Mouse (Mus musculus) granulocyte monocyte progenitor cell, adult 5-6 weeks (primary cell): ENCODE measurements around the gene Insig1. TPM values are rescaled to one million over a fixed set of nuclear protein-coding genes. Genes with fewer than 3 reads are reported as not detected.

ENCODE experiments used
- ATAC-seq: replicated peaks from 2 replicates; pipeline ENCODE4 v1.8.0; 2016; ENCODE audit warnings: mild to moderate bottlenecking, moderate TSS enrichment, inconsistent platforms; ENCODE audit not compliant: poor library complexity, severe bottlenecking
- total RNA-seq, 2 experiments: library from RNA; stranded (forward) in 1 of 2; stranded (reverse) in 1 of 2; fragments of 200-712, 200-1000 nt in 1 of 2; fragments of >200 nt in 1 of 2; fragmentation: Nextera tagmentation in 1 of 2; gene quantifications; 2 replicates each; pipeline ENCODE4 v1.2.3; 2014 to 2017

Gene Insig1
- total RNA-seq (2014; fragmentation: Nextera tagmentation) (10.4 and 12.1 TPM in 2 replicates), total RNA-seq (2017) (32.9 and 34.2 TPM in 2 replicates)

GRCm38 (mm10) chr5:28070828-28071455 is at the start of gene Insig1:
Insig1 (plus strand) TSS chr5:28071363.
- peak; percentile 81 for ATAC-seq

- no peak for ATAC-seq
These were observed 47.7 kb upstream of the Insig1 start for GRCm38 (mm10) chr5:28023452-28023851.

- no peak for ATAC-seq
These were observed 39.5 kb upstream of the Insig1 start for GRCm38 (mm10) chr5:28031577-28032236.

- no peak for ATAC-seq
These were observed 38.3 kb upstream of the Insig1 start for GRCm38 (mm10) chr5:28032866-28033265.

GRCm38 (mm10) chr5:28033281-28033680 is 37.9 kb upstream of the Insig1 start:
- ATAC-seq, result no peak

GRCm38 (mm10) chr5:28033826-28034225 is 37.3 kb upstream of the Insig1 start:
- ATAC-seq, result no peak

- no peak for ATAC-seq
These were observed 35.2 kb upstream of the Insig1 start for GRCm38 (mm10) chr5:28036011-28036410.

GRCm38 (mm10) chr5:28036518-28036917 is 34.6 kb upstream of the Insig1 start:
- no peak for ATAC-seq

- peak; percentile 82 for ATAC-seq
These were observed 34.0 kb upstream of the Insig1 start for GRCm38 (mm10) chr5:28037172-28037591.

- peak; percentile 79 for ATAC-seq
These were observed 33.5 kb upstream of the Insig1 start for GRCm38 (mm10) chr5:28037639-28038038.

- ATAC-seq, result no peak
These were observed 33.0 kb upstream of the Insig1 start for GRCm38 (mm10) chr5:28038115-28038514.

GRCm38 (mm10) chr5:28039746-28040655 is 31.2 kb upstream of the Insig1 start:
- ATAC-seq, result no peak

GRCm38 (mm10) chr5:28040726-28041125 is 30.4 kb upstream of the Insig1 start:
- ATAC-seq, result no peak

GRCm38 (mm10) chr5:28042021-28042420 is 29.1 kb upstream of the Insig1 start:
- no peak for ATAC-seq

GRCm38 (mm10) chr5:28042779-28043178 is 28.4 kb upstream of the Insig1 start:
- no peak for ATAC-seq

GRCm38 (mm10) chr5:28043386-28043785 is 27.8 kb upstream of the Insig1 start:
- ATAC-seq, result no peak

GRCm38 (mm10) chr5:28046966-28047365 is 24.2 kb upstream of the Insig1 start:
- ATAC-seq, result no peak

- no peak for ATAC-seq
These were observed 23.2 kb upstream of the Insig1 start for GRCm38 (mm10) chr5:28047961-28048360.

- ATAC-seq, result no peak
These were observed 15.7 kb upstream of the Insig1 start for GRCm38 (mm10) chr5:28055450-28055849.

GRCm38 (mm10) chr5:28056877-28057276 is 14.3 kb upstream of the Insig1 start:
- ATAC-seq, result no peak

GRCm38 (mm10) chr5:28060506-28060905 is 10.7 kb upstream of the Insig1 start:
- no peak for ATAC-seq
